Mouse (Mus musculus) myocyte (in vitro differentiated cells): ENCODE measurements around the gene Gripap1.

Experiments used
- E2F4 ChIP-seq: IDR thresholded peaks from one replicate; pipeline ENCODE4 v1.6.1; 2011; ENCODE audit warnings: mild to moderate bottlenecking, control low read depth, moderate library complexity; ENCODE audit not compliant: insufficient read depth
- MYOG ChIP-seq, 3 experiments: IDR thresholded peaks; one replicate each; pipeline ENCODE4 v1.6.1; 2011; ENCODE audit warnings: control low read depth in 2 of 3, low read depth in 2 of 3, mild to moderate bottlenecking in 2 of 3; ENCODE audit not compliant: insufficient read length in 2 of 3, control insufficient read depth in 1 of 3, insufficient read depth in 1 of 3
- POLR2A ChIP-seq: IDR thresholded peaks from one replicate; pipeline ENCODE4 v1.6.1; 2011; ENCODE audit warnings: low read depth, mild to moderate bottlenecking, control low read depth, moderate library complexity; ENCODE audit not compliant: insufficient read length
- REST ChIP-seq: IDR thresholded peaks from one replicate; pipeline ENCODE4 v1.6.1; 2011; ENCODE audit warnings: mild to moderate bottlenecking, control low read depth, moderate library complexity; ENCODE audit not compliant: insufficient read depth, insufficient read length

DNA sequence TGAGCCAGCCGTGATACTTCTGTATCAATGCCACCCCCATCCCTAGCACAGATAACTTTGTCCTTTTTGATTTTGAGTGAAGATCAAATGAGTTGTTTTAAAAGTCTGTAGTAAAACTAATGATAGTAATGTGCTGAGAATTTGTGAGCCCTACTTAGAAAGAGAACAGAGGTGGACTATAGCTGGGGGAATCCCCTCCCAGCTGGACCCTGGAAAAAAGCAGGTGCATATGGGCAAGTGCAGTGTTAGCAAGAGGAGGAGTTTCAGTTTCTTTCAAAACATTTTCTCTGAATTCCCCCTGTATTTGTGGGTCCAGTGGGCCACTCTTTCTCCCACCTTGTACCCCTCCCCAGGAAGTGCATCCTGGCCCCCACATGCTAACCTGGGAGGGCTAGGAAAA, 73.6 kb downstream of the Gripap1 start:
- TF ChIP-seq POLR2A: no peak
- no peak for TF ChIP-seq E2F4
- TF ChIP-seq MYOG (IDR thresholded peaks at IDR 0.05; ENCODE audit: control insufficient read depth in 1 of 3, insufficient read depth in 1 of 3, insufficient read length in 2 of 3, low read depth in 2 of 3): no peak
- TF ChIP-seq REST: no peak
